Comparison of ENCODE assay signal across 17 mouse cellular contexts in the genomic region with DNA sequence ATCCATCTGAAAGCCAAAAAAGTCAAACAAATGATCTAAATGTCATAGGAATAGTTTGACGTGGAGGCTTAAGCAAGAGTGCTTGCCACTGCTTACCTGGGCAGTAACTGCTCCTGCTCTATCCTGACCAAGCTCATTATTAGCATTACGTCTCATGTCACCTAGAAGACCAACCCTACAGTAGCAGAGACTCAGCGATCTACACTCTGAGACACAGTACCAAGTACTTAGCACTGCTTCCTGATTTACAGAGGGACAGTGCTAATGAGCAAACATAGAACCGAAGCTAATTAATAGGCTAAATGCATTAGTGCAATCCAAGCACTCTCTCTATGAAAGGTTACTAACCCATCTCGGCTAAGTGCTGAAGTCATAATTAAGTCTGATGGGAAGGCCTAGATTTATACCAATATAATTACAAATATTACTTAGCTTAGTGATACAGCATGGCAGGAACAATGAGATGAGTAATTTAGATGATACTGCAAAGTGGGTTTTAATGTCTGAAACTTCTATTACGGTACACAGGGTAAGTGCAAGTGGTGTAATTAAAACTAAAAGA.
"Had no signal": no experiment of that assay in that cellular context is flagged by ENCODE, and none has a peak within 500 bp of the region (broad histone marks: within the 10 kb centered on the region; RNA-seq: fewer than 3 reads in every experiment).

No protein-coding gene starts in this region.

- H3K27me3 ChIP-seq: limb, embryonic 12.5 days; liver, embryonic 13.5 days; lung, embryonic 15.5 days; megakaryocyte, embryonic 14.5 days; stomach, embryonic 15.5 days had no signal

- H3K4me2 ChIP-seq: limb, embryonic 12.5 days; liver, embryonic 13.5 days; lung, embryonic 15.5 days; midbrain, embryonic 11.5 days; stomach, embryonic 15.5 days had no signal

- H3K36me3 ChIP-seq: limb, embryonic 12.5 days; lung, embryonic 15.5 days had no signal

- H3K9ac ChIP-seq: limb, embryonic 12.5 days; liver, embryonic 13.5 days; liver, postnatal 0 days; lung, embryonic 15.5 days; stomach, embryonic 15.5 days had no signal

- DNase-seq: kidney, adult 18-20 months; kidney, postnatal 10 days; kidney, postnatal 4 days; liver; liver, embryonic 13.5 days; liver, postnatal 0 days; lung, postnatal 14 days; right cerebral cortex, postnatal 14 days; thymus, adult 2 months; thymus, postnatal 25 days had no signal

- H3K9me3 ChIP-seq: limb, embryonic 12.5 days; liver, embryonic 13.5 days; lung, embryonic 15.5 days; stomach, embryonic 15.5 days had no signal

- ATAC-seq: liver, postnatal 0 days had no signal

- H3K4me1 ChIP-seq: limb, embryonic 12.5 days; liver, embryonic 13.5 days; lung, embryonic 15.5 days; stomach, embryonic 15.5 days had no signal

- H3K4me3 ChIP-seq: layer of hippocampus, adult 2 months; limb, embryonic 12.5 days; liver, embryonic 13.5 days; lung, embryonic 15.5 days; megakaryocyte, embryonic 14.5 days; stomach, embryonic 15.5 days had no signal

- H3K27ac ChIP-seq: layer of hippocampus, adult 2 months; limb, embryonic 12.5 days; liver, embryonic 13.5 days; lung, embryonic 15.5 days; macrophage; stomach, embryonic 15.5 days had no signal
